Comparison of ENCODE assay signal across 11 mouse cellular contexts in genomic region chr14:29478403-29478983, GRCm38 (mm10).
DNase-seq lines count a peak whose midpoint lies in the region; ATAC-seq and TF ChIP-seq lines count a peak whose summit lies in the region.
"Had no signal": no experiment of that assay in that cellular context is flagged by ENCODE, and none has a peak within 500 bp of the region (broad histone marks: within the 10 kb centered on the region; RNA-seq: fewer than 3 reads in every experiment).

No protein-coding gene starts in this region.

- H3K27me3 ChIP-seq in kidney, postnatal 0 days (ENCODE audit: insufficient read depth, low read length), result no peaks in the 10 kb centered on the region
- no peaks in the 10 kb centered on the region for H3K27me3 ChIP-seq in cerebellum, adult 2 months (ENCODE audit: control insufficient read depth, insufficient read depth, low read length)

- TF ChIP-seq POLR2A in cerebellum, adult 2 months (IDR thresholded peaks at IDR 0.05; ENCODE audit: borderline replicate concordance, insufficient read depth, low read length), result no peak

- no peaks in the 10 kb centered on the region for H3K4me1 ChIP-seq in kidney, postnatal 0 days (replicated peaks; ENCODE audit: insufficient read depth, low read length)
- H3K4me1 ChIP-seq in cerebellum, adult 2 months (ENCODE audit: control insufficient read depth, insufficient read depth, low read length), result peaks cover 16% of the 10 kb centered on the region; the same call in 1 of the 2 replicates

- H3K9me3 ChIP-seq in kidney, postnatal 0 days (replicated peaks; ENCODE audit: low read length), result no peaks in the 10 kb centered on the region

- peak; percentile 40 for DNase-seq in kidney, postnatal 0 days (ENCODE audit: low spot score)
- DNase-seq in kidney, postnatal 14 days, result no peak
- DNase-seq in frontal cortex, postnatal 14 days (ENCODE audit: low spot score in 2 of 2), result peak; percentile 21 to 23
- DNase-seq in layer of hippocampus, postnatal 36 days, result peak; percentile 22 to 34
- DNase-seq in right cerebral cortex, postnatal 14 days, result peak; percentile 22
- DNase-seq in cerebellum, adult 2 months, result no peak
- DNase-seq in adrenal gland, adult 18-20 months (ENCODE audit: low spot score in 2 of 2), result no peak
- DNase-seq: kidney, postnatal 10 days; thymus, postnatal 14 days had no signal

- H3K4me2 ChIP-seq in kidney, postnatal 0 days (ENCODE audit: low read length), result no peak overlapping the region
- H3K4me2 ChIP-seq: liver, embryonic 11.5 days had no signal

- H3K9ac ChIP-seq in kidney, postnatal 0 days (ENCODE audit: low read depth, low read length), result no peak overlapping the region

- no peaks in the 10 kb centered on the region for H3K36me3 ChIP-seq in kidney, postnatal 0 days (ENCODE audit: insufficient read depth, low read length)

- H3K4me3 ChIP-seq in kidney, postnatal 0 days (replicated peaks; ENCODE audit: low read depth, low read length), result no peak overlapping the region
- H3K4me3 ChIP-seq in cerebellum, adult 2 months (replicated peaks; ENCODE audit: insufficient read depth, low read depth, low read length), result no peak overlapping the region
- H3K4me3 ChIP-seq: erythroblast, embryonic 14.5 days had no signal

- no peak overlapping the region for H3K27ac ChIP-seq in kidney, postnatal 0 days
- H3K27ac ChIP-seq in cerebellum, adult 2 months (ENCODE audit: insufficient read depth, low read length), result no peak overlapping the region

- TF ChIP-seq CTCF in kidney, postnatal 0 days (IDR thresholded peaks at IDR 0.05; ENCODE audit: low read depth), result no peak
- TF ChIP-seq CTCF in cerebellum, adult 2 months (IDR thresholded peaks at IDR 0.05; ENCODE audit: borderline replicate concordance, insufficient read depth, low read depth, low read length), result no peak

- WGBS in kidney, postnatal 0 days, result 29% methylated on average over 6 of the region's 6 CpGs
- WGBS in cerebellum, adult 2 months, result 80% methylated on average over 6 of the region's 6 CpGs

- ATAC-seq in kidney, postnatal 0 days (replicated peaks; ENCODE audit: low FRiP score, low read depth), result no peak

Comparison
In these comparisons a context has a peak if more than half of its experiments do, and no peak if none do; other contexts are left out.
1. DNase-seq: peak in kidney, postnatal 0 days (single experiment), frontal cortex, postnatal 14 days (2 of 2), layer of hippocampus, postnatal 36 days (2 of 2) and right cerebral cortex, postnatal 14 days (single experiment); none in kidney, postnatal 14 days (single experiment), cerebellum, adult 2 months (0 of 2) and adrenal gland, adult 18-20 months (0 of 2).